Mouse (Mus musculus) embryonic fibroblast, embryonic 13.5 days (primary cell): Measurements from ENCODE around the gene Gjb5.

ENCODE experiments used
- CTCF ChIP-seq: IDR thresholded peaks from 2 replicates; pipeline ENCODE4 v1.5.1; 2011; ENCODE audit warnings: mild to moderate bottlenecking, control low read depth, low read length, moderate library complexity, borderline replicate concordance; ENCODE audit not compliant: insufficient read depth
- POLR2A ChIP-seq: IDR thresholded peaks from 2 replicates; pipeline ENCODE4 v1.6.1; 2011; ENCODE audit warnings: low read depth, mild to moderate bottlenecking, control low read depth, low read length, moderate library complexity

DNA sequence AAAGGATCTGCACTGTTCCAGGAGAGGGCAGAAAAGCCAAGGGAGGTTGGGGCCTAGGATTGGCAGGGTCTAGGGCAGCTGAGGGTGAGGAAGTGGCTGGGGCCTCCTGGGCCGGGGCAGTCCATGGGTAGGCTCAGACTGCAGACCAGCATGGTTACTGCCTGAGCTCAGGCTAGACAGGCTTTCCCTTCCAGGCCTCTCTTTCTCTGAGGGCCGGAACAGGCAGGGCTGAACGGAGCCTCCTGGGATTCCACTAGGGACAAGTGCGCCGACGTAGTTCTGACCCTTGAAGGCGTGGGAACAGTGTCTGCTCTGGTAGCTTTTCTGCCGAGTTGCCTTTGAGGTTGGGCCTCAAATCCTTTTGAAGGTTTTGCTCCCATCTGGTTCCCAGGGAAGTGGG is 42.2 kb downstream of the Gjb5 start:
- TF ChIP-seq POLR2A (no peak), CTCF (no peak)
